Mouse (Mus musculus) heart, postnatal 0 days (tissue): ENCODE measurements at regions not wholly inside any gene's neighbourhood (a gene's known extent, or its start where the extent isn't known, plus 50 kb on each side); places are given as distances from the start of the nearest gene placed in this dataset.

Experiments
- ATAC-seq: fragments of 200-750 bp; cut with Nextera tagmentation; 2 replicates; pipeline ENCODE4 v1.8.0; 2017; ENCODE audit warnings: low read depth, moderate number of reproducible peaks, moderate library complexity; ENCODE audit not compliant: insufficient read depth
- DNase-seq: peaks from one replicate; pipeline ENCODE4 v3.0.0-alpha.2; 2016; ENCODE audit warnings: low spot score
- H3K27ac ChIP-seq: fragments of 300-500 bp; sonication (generic); 2 replicates; pipeline ENCODE4 v1.5.1; 2014; ENCODE audit warnings: low read depth, mild to moderate bottlenecking
- H3K27me3 ChIP-seq: fragments of 300-500 bp; sonication (generic); 2 replicates; pipeline ENCODE4 v1.6.1; 2014; ENCODE audit warnings: low read length, mixed read lengths; ENCODE audit not compliant: control insufficient read depth, insufficient read depth
- H3K36me3 ChIP-seq: fragments of 300-500 bp; sonication (generic); replicated peaks from 2 replicates; pipeline ENCODE4 v1.6.1; 2014; ENCODE audit warnings: low read length, mixed read lengths; ENCODE audit not compliant: control insufficient read depth, insufficient read depth
- H3K4me1 ChIP-seq: fragments of 300-500 bp; sonication (generic); 2 replicates; pipeline ENCODE4 v1.6.1; 2014; ENCODE audit warnings: antibody characterized with exemption; ENCODE audit not compliant: control insufficient read depth, insufficient read depth
- H3K4me2 ChIP-seq: fragments of 300-500 bp; sonication (generic); 2 replicates; pipeline ENCODE4 v1.6.1; 2014; ENCODE audit warnings: low read depth, mild to moderate bottlenecking, low read length, moderate library complexity
- H3K4me3 ChIP-seq: fragments of 300-500 bp; sonication (generic); 2 replicates; pipeline ENCODE4 v1.5.1; 2014; ENCODE audit warnings: low read depth, low read length
- H3K9ac ChIP-seq: fragments of 300-500 bp; sonication (generic); replicated peaks from 2 replicates; pipeline ENCODE4 v1.6.1; 2014; ENCODE audit warnings: low read depth, low read length, mixed read lengths
- H3K9me3 ChIP-seq: fragments of 300-500 bp; sonication (generic); replicated peaks from 2 replicates; pipeline ENCODE4 v1.6.1; 2016; ENCODE audit warnings: low read length; ENCODE audit not compliant: control insufficient read depth
- CTCF ChIP-seq: IDR thresholded peaks from 2 replicates; pipeline ENCODE4 v1.5.1; 2016; ENCODE audit warnings: antibody characterized with exemption, control low read depth, low read depth
- EP300 ChIP-seq: IDR thresholded peaks from 2 replicates; pipeline ENCODE4 v1.6.1; 2016; ENCODE audit warnings: antibody characterized with exemption, low read depth
- WGBS: fragments of 180-500 bp; shearing (Covaris S2); extraction: QIAGEN DNeasy Blood & Tissue Kit; methylation state at CpG from one replicate; pipeline ENCODE4 v1.1.7; 2014; 5-methylcytosine and 5-hydroxymethylcytosine counted together

DNA sequence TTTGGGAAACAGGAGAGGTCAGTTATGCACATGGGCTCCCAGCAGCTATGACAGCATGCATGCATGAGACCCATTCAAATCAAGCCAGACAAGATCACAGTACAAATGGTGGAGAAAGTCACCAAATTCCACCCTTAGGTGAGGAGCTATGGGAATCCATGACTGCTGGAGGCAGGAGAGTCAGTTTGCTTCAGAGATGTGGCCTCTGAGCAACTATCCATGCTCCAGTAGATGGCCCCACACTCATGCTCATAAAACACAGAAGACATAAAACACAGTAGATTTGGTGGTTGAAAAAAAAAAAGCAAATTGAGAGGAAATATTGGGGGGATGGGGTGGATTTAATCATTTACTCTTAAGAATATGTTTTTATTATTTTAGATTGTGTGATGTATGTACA is 159.2 kb upstream of the Plxnc1 start:
- H3K9ac ChIP-seq = no peak overlapping the region
- no peaks in the 10 kb centered on the region for H3K36me3 ChIP-seq
- no peaks in the 10 kb centered on the region for H3K27me3 ChIP-seq
- no peak overlapping the region for H3K4me3 ChIP-seq
- no peaks in the 10 kb centered on the region for H3K4me1 ChIP-seq
- no peaks in the 10 kb centered on the region for H3K9me3 ChIP-seq
- ATAC-seq (no peak), DNase-seq (peak; percentile 61)
- no peak overlapping the region for H3K27ac ChIP-seq
- TF ChIP-seq EP300 (no peak), CTCF (peak; percentile 67)
- no peak overlapping the region for H3K4me2 ChIP-seq

DNA sequence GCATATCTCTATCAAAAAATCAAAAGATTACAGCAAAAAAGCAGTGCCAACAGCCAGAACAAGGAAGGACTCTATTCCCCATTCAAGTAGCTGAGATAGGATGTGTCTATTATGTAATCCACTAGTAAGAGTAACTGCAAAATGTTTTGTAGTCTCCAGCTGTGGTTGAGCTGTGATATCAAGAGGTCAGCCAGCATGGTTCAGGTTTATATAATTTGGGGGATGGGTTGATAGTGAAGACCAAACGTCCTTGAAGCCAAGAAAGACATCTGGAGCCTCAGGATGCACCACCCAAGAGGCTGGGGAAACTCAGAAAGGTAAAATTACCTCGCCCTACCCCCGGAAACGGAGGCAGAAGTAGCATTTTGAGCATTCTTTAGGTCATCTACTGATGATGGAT is 158.3 kb upstream of the Plxnc1 start:
- H3K36me3 ChIP-seq = no peaks in the 10 kb centered on the region
- no peak overlapping the region for H3K4me3 ChIP-seq
- no peaks in the 10 kb centered on the region for H3K27me3 ChIP-seq
- no peak overlapping the region for H3K27ac ChIP-seq
- WGBS = 62% methylated on average over 4 of the region's 4 CpGs
- no peaks in the 10 kb centered on the region; the same call in 1 of the 2 replicates for H3K4me1 ChIP-seq
- H3K4me2 ChIP-seq = no peak overlapping the region
- no peak for DNase-seq
- TF ChIP-seq EP300 = no peak
- no peaks in the 10 kb centered on the region for H3K9me3 ChIP-seq
- no peak overlapping the region for H3K9ac ChIP-seq
- ATAC-seq = no peak

DNA sequence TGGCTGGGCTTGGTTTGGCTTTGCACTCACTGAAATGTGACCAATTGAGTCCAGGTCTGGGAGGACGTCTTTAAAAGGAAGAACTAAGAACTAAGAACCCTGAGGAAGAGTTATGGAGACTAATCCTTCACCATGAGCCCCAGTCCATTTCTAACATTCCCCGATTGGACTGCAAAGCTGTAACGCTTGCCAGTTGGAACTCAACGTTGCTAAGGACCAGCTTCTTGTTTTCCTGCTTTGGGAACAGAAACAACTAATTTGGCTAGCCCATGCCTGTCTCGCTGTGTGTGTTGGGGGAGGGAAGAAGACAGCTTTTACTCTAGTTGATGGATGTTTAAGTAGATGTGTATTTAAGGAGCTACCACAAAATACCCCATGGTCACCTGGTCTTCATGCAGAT is 155.3 kb upstream of the Plxnc1 start:
- no peak for TF ChIP-seq EP300
- TF ChIP-seq CTCF = no peak
- no peaks in the 10 kb centered on the region for H3K36me3 ChIP-seq
- DNase-seq (no peak), ATAC-seq (no peak)
- H3K4me3 ChIP-seq = no peak overlapping the region
- no peak overlapping the region for H3K9ac ChIP-seq
- WGBS = 60% methylated on average over 5 of the region's 5 CpGs
- 0 out of 2 replicates have a peak overlapping the region, but pooled peaks have one; percentile 23 for H3K27ac ChIP-seq
- H3K4me1 ChIP-seq = no peaks in the 10 kb centered on the region; the same call in 1 of the 2 replicates
- no peak overlapping the region for H3K4me2 ChIP-seq
- H3K27me3 ChIP-seq = no peaks in the 10 kb centered on the region
- no peaks in the 10 kb centered on the region for H3K9me3 ChIP-seq

DNA sequence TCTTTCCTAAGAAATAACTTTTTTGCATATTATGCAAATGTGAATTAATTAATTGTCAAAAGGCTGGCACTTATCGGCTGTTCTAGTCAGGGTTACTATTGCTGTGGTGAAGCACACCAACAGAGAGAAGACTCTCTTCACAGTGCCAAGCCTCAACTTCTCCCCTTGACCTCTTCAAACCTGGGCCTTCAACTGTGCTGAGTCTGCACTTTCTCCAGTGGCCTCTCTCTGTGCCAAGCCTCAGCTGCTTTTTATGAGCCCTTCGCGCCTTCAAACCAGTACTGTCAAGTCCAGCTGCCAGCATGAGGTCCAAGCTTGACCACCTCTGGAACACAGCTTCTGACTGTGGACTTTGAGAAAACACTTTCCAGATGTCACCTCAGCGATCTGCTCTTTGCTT is 151.2 kb upstream of the Plxnc1 start:
- no peaks in the 10 kb centered on the region for H3K9me3 ChIP-seq
- H3K27ac ChIP-seq = no peak overlapping the region
- DNase-seq (no peak), ATAC-seq (no peak)
- no peaks in the 10 kb centered on the region for H3K36me3 ChIP-seq
- H3K4me1 ChIP-seq = no peaks in the 10 kb centered on the region; the same call in 1 of the 2 replicates
- H3K4me2 ChIP-seq = no peak overlapping the region
- 92% methylated on average over 4 of the region's 4 CpGs for WGBS
- TF ChIP-seq CTCF (no peak), EP300 (no peak)
- no peak overlapping the region for H3K4me3 ChIP-seq
- no peak overlapping the region for H3K9ac ChIP-seq
- H3K27me3 ChIP-seq = no peaks in the 10 kb centered on the region

DNA sequence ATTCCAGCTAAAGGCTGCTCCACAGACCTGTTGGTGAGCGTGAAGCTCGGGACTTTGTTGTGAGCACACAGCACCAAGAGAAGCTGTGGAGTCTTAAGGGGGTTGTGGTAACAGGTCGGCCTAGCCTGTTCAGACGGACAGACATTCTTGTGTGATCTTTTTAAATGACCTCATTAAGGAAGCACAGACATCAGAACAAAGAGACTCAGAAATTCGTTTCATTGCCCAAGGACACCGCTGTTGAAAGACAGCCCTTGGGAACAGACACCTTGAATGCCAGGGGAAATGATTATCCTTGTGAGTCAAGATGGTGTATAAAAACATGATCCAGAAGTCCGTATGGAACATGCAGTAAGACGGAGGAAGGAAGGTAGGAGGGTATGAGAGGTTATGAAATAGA is 150.1 kb upstream of the Plxnc1 start:
- H3K27me3 ChIP-seq = no peaks in the 10 kb centered on the region
- H3K4me1 ChIP-seq = no peaks in the 10 kb centered on the region; the same call in 1 of the 2 replicates
- H3K4me3 ChIP-seq = no peak overlapping the region
- H3K9me3 ChIP-seq = no peaks in the 10 kb centered on the region
- ATAC-seq (no peak), DNase-seq (no peak)
- WGBS = 62% methylated on average over 8 of the region's 8 CpGs
- H3K9ac ChIP-seq = no peak overlapping the region
- no peaks in the 10 kb centered on the region for H3K36me3 ChIP-seq
- no peak overlapping the region for H3K4me2 ChIP-seq
- no peak overlapping the region for H3K27ac ChIP-seq
- TF ChIP-seq CTCF = no peak
- no peak for TF ChIP-seq EP300

DNA sequence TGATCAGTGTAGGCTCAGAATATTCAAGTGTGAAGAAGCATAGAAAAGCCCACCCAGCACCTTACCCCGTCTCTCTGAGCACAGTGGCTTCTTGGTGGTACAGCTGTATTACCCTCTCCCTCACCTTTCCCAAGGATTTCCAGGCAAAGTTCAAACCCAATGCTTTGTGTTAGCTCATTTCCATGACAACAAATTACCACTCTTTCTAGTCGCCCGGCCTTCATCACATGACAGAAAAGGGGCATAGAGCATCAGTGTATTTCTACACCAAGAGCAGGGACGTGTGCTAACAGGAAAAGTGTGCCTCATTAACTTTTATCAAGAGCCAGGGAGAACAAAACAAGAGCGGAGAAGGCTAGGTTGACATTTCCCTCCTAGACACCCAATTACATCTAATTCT is 148.6 kb upstream of the Plxnc1 start:
- H3K27me3 ChIP-seq = no peaks in the 10 kb centered on the region
- no peak for TF ChIP-seq CTCF
- TF ChIP-seq EP300 = no peak
- ATAC-seq = no peak
- H3K4me1 ChIP-seq = no peaks in the 10 kb centered on the region
- whole genome bisulfite sequencing = 73% methylated on average over 5 of the region's 5 CpGs
- no peak for DNase-seq
- no peak overlapping the region for H3K27ac ChIP-seq
- no peaks in the 10 kb centered on the region for H3K9me3 ChIP-seq
- no peaks in the 10 kb centered on the region for H3K36me3 ChIP-seq
- H3K9ac ChIP-seq = no peak overlapping the region
- H3K4me2 ChIP-seq = no peak overlapping the region
- H3K4me3 ChIP-seq = no peak overlapping the region
